Mouse (Mus musculus): ENCODE data around the gene Mapk8ip1. TPM values are rescaled to one million over a fixed set of nuclear protein-coding genes. Genes with fewer than 3 reads are reported as not detected.

Gene Mapk8ip1
- polyA plus RNA-seq, 1 experiment from 2014 or later = 49.3 TPM

DNA sequence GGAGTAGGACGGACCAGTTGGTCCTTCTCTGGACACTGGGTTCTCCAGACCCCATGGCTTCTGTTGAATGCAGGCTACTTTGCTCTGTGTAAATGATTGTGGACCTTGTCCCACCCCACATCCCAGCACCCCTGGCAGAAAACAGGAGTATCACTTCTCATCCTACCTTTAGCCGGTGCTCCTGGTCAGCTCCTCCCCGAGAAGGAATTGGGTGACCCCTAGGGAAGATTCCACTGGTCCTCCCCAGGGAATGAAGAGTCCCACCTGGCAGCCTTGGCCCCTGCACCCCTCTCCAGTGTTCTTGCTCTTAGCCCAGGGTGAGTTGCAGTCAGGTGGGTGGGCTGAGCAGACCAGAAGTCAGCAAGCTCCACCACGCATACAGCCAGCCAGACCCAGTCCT lies 37.0 kb downstream of the Mapk8ip1 start:
- H3K9me3 ChIP-seq (replicated peaks; ENCODE audit: control insufficient read depth, low read length) = no peaks in the 10 kb centered on the region
- H3K36me3 ChIP-seq (ENCODE audit: control insufficient read depth, insufficient read depth, low read length) = peaks cover 43% of the 10 kb centered on the region
- ATAC-seq (no peak), DNase-seq (ENCODE audit: low spot score) (no peak)
- H3K27ac ChIP-seq (ENCODE audit: low read depth, low read length) = no peak overlapping the region
- H3K4me3 ChIP-seq (ENCODE audit: low read depth, low read length) = no peak overlapping the region
- no peaks in the 10 kb centered on the region for H3K4me1 ChIP-seq (ENCODE audit: control insufficient read depth, insufficient read depth, low read length)
- no peak overlapping the region for H3K9ac ChIP-seq (ENCODE audit: low read length)
- H3K4me2 ChIP-seq (ENCODE audit: low read length) = no peak overlapping the region
- H3K27me3 ChIP-seq (replicated peaks; ENCODE audit: control insufficient read depth, insufficient read depth, low read length) = no peaks in the 10 kb centered on the region
- WGBS = 82% methylated on average over 4 of the region's 4 CpGs

GRCm38 (mm10) chr2:92362571-92363228 lies 38.4 kb downstream of the Mapk8ip1 start:
- Histone ChIP-seq H3K4me3 (ENCODE audit: low read depth, low read length) (no peak overlapping the region), H3K4me1 (ENCODE audit: control insufficient read depth, insufficient read depth, low read length) (no peaks in the 10 kb centered on the region), H3K27me3 (replicated peaks; ENCODE audit: control insufficient read depth, insufficient read depth, low read length) (no peaks in the 10 kb centered on the region), H3K27ac (ENCODE audit: low read depth, low read length) (no peak overlapping the region), H3K4me2 (ENCODE audit: low read length) (no peak overlapping the region), H3K36me3 (ENCODE audit: control insufficient read depth, insufficient read depth, low read length) (peaks cover 57% of the 10 kb centered on the region), H3K9me3 (replicated peaks; ENCODE audit: control insufficient read depth, low read length) (no peaks in the 10 kb centered on the region), H3K9ac (ENCODE audit: low read length) (no peak overlapping the region)
- 97% methylated on average over 6 of the region's 6 CpGs for WGBS
- DNase-seq (ENCODE audit: low spot score) = no peak
- ATAC-seq = no peak

DNA sequence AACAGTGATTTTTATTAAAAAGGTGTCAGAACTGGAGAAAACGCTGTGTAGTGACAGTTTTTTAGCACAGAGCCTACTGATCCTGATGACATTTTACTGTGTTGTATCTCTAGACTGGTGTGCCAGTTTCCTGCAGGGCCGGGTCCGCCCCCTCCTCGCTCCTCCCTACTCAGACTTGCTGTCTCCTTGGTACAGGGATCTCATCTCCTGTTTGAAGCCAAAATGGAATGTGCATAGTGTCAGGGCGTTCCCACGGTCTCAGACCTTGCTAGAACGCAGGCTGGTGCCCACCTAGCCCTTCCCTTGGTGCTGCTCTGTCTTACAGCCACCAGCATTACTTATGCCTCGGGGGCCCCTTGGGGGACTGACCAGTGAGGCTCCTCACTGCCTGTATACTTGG lies 39.3 kb downstream of the Mapk8ip1 start:
- Histone ChIP-seq H3K9me3 (replicated peaks; ENCODE audit: control insufficient read depth, low read length) (no peaks in the 10 kb centered on the region), H3K9ac (ENCODE audit: low read length) (no peak overlapping the region), H3K4me2 (ENCODE audit: low read length) (no peak overlapping the region), H3K36me3 (ENCODE audit: control insufficient read depth, insufficient read depth, low read length) (peaks cover 66% of the 10 kb centered on the region), H3K27ac (ENCODE audit: low read depth, low read length) (no peak overlapping the region), H3K4me3 (ENCODE audit: low read depth, low read length) (no peak overlapping the region), H3K27me3 (replicated peaks; ENCODE audit: control insufficient read depth, insufficient read depth, low read length) (no peaks in the 10 kb centered on the region), H3K4me1 (ENCODE audit: control insufficient read depth, insufficient read depth, low read length) (no peaks in the 10 kb centered on the region)
- 84% methylated on average over 8 of the region's 8 CpGs for WGBS
- DNase-seq (ENCODE audit: low spot score) = no peak
- no peak for ATAC-seq

DNA sequence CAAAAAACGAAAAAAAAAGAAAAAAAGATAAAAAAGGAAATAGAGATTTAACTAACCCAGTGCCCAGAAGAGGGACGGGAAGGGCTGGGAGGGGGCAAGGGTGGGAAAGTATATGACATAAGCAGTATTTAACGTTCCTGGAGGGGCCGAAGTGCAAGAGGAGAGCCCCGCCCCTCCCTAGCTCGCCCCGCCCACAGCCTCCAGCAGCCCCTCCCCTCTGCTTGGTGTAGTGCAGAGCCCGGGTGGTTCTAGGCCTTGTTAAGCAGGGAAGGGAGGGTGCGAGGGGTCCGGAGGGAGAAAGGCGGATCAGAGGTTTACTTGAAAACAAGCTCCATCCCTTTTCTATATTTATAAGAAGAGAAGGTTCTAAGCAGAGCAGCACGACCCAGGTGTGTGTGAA lies 40.2 kb downstream of the Mapk8ip1 start:
- Histone ChIP-seq H3K9ac (ENCODE audit: low read length) (no peak overlapping the region), H3K27me3 (replicated peaks; ENCODE audit: control insufficient read depth, insufficient read depth, low read length) (no peaks in the 10 kb centered on the region), H3K9me3 (replicated peaks; ENCODE audit: control insufficient read depth, low read length) (no peaks in the 10 kb centered on the region), H3K4me1 (ENCODE audit: control insufficient read depth, insufficient read depth, low read length) (no peaks in the 10 kb centered on the region), H3K4me3 (ENCODE audit: low read depth, low read length) (no peak overlapping the region), H3K4me2 (ENCODE audit: low read length) (no peak overlapping the region), H3K36me3 (ENCODE audit: control insufficient read depth, insufficient read depth, low read length) (peaks cover 74% of the 10 kb centered on the region), H3K27ac (ENCODE audit: low read depth, low read length) (no peak overlapping the region; the same call in 1 of the 2 replicates)
- WGBS = 23% methylated on average over 11 of the region's 12 CpGs
- DNase-seq (ENCODE audit: low spot score) = no peak
- ATAC-seq = peak; percentile 56; the same call in 1 of the 2 replicates

- Histone ChIP-seq H3K4me1 (ENCODE audit: control insufficient read depth, insufficient read depth, low read length) (no peaks in the 10 kb centered on the region), H3K4me3 (ENCODE audit: low read depth, low read length) (no peak overlapping the region), H3K36me3 (ENCODE audit: control insufficient read depth, insufficient read depth, low read length) (peaks cover 79% of the 10 kb centered on the region), H3K9me3 (replicated peaks; ENCODE audit: control insufficient read depth, low read length) (no peaks in the 10 kb centered on the region), H3K4me2 (ENCODE audit: low read length) (no peak overlapping the region), H3K27ac (ENCODE audit: low read depth, low read length) (peak overlapping the region; percentile 9; the same call in 1 of the 2 replicates), H3K9ac (ENCODE audit: low read length) (no peak overlapping the region), H3K27me3 (replicated peaks; ENCODE audit: control insufficient read depth, insufficient read depth, low read length) (no peaks in the 10 kb centered on the region)
- ATAC-seq (peak; percentile 54; the same call in 1 of the 2 replicates), DNase-seq (ENCODE audit: low spot score) (peak; percentile 58)
- 68% methylated on average over 25 of the region's 25 CpGs for WGBS
These were observed 40.8 kb downstream of the Mapk8ip1 start for GRCm38 (mm10) chr2:92360186-92360823.

DNA sequence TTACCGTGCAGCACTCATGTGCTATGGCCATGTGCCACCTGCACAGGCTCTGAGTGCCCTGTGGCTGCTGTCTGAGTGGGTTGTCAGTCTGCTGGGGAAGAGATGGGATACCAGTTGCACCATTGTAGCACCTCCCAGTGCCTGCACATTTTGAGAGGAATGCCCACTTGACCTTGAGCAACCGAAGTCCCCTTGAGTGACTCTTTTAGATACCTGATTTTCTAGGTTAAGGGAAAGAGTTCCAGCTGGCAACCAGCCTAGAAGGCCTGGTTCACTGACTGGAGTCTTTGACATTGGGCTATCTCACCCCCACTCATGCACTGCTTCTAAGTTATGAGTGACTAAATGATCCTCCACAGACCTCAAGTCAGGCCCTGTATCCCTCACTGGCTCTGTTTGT lies 41.8 kb downstream of the Mapk8ip1 start:
- no peak for ATAC-seq
- 82% methylated on average over 2 of the region's 2 CpGs for WGBS

DNA sequence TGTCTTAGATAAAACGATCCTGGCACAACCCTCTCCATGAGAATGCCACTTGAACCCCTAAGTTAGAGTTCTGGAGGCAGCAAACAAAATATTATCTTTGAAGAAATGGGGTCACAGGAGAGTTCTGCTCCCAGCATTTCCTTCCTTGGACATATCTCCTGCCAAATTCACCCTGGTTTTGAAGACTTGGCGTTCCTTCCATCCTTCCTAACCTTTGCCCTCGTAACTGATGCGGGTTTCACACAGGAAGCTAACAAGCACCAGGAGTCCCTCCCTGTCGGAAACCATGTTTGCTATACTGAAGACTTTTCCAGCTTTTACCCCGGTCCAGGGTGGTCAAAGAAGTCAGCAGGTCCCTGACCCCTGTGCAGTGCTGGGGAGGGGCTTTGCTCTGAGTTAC lies 46.8 kb downstream of the Mapk8ip1 start:
- H3K27ac ChIP-seq (ENCODE audit: low read depth, low read length) = no peak overlapping the region
- DNase-seq (ENCODE audit: low spot score) (no peak), ATAC-seq (no peak)
- no peak overlapping the region for H3K4me2 ChIP-seq (ENCODE audit: low read length)
- H3K36me3 ChIP-seq (ENCODE audit: control insufficient read depth, insufficient read depth, low read length) = peaks cover 81% of the 10 kb centered on the region
- WGBS = 82% methylated on average over 6 of the region's 6 CpGs
- no peak overlapping the region for H3K4me3 ChIP-seq (ENCODE audit: low read depth, low read length)
- no peaks in the 10 kb centered on the region for H3K4me1 ChIP-seq (ENCODE audit: control insufficient read depth, insufficient read depth, low read length)
- H3K27me3 ChIP-seq (replicated peaks; ENCODE audit: control insufficient read depth, insufficient read depth, low read length) = no peaks in the 10 kb centered on the region
- H3K9ac ChIP-seq (ENCODE audit: low read length) = no peak overlapping the region
- H3K9me3 ChIP-seq (replicated peaks; ENCODE audit: control insufficient read depth, low read length) = no peaks in the 10 kb centered on the region

More for the DNA sequence above, 41.8 kb downstream of the Mapk8ip1 start:
- DNase-seq (ENCODE audit: low spot score) = no peak
- Histone ChIP-seq H3K9ac (ENCODE audit: low read length) (no peak overlapping the region), H3K27ac (ENCODE audit: low read depth, low read length) (no peak overlapping the region), H3K27me3 (replicated peaks; ENCODE audit: control insufficient read depth, insufficient read depth, low read length) (no peaks in the 10 kb centered on the region), H3K9me3 (replicated peaks; ENCODE audit: control insufficient read depth, low read length) (no peaks in the 10 kb centered on the region), H3K4me1 (ENCODE audit: control insufficient read depth, insufficient read depth, low read length) (no peaks in the 10 kb centered on the region), H3K36me3 (ENCODE audit: control insufficient read depth, insufficient read depth, low read length) (peaks cover 80% of the 10 kb centered on the region), H3K4me3 (ENCODE audit: low read depth, low read length) (no peak overlapping the region), H3K4me2 (ENCODE audit: low read length) (no peak overlapping the region)

GRCm38 (mm10) chr2:92353402-92353801 lies 47.7 kb downstream of the Mapk8ip1 start:
- WGBS = 20% methylated on average over 5 of the region's 5 CpGs
- Histone ChIP-seq H3K36me3 (ENCODE audit: control insufficient read depth, insufficient read depth, low read length) (peaks cover 81% of the 10 kb centered on the region), H3K4me2 (ENCODE audit: low read length) (no peak overlapping the region), H3K9me3 (replicated peaks; ENCODE audit: control insufficient read depth, low read length) (no peaks in the 10 kb centered on the region), H3K9ac (ENCODE audit: low read length) (no peak overlapping the region), H3K27ac (ENCODE audit: low read depth, low read length) (no peak overlapping the region), H3K4me3 (ENCODE audit: low read depth, low read length) (no peak overlapping the region), H3K4me1 (ENCODE audit: control insufficient read depth, insufficient read depth, low read length) (no peaks in the 10 kb centered on the region), H3K27me3 (replicated peaks; ENCODE audit: control insufficient read depth, insufficient read depth, low read length) (no peaks in the 10 kb centered on the region)
- DNase-seq (ENCODE audit: low spot score) = no peak
- no peak for ATAC-seq

GRCm38 (mm10) chr2:92350686-92351085 lies 50.4 kb downstream of the Mapk8ip1 start:
- peaks cover 75% of the 10 kb centered on the region for H3K36me3 ChIP-seq (ENCODE audit: control insufficient read depth, insufficient read depth, low read length)
- no peak for DNase-seq (ENCODE audit: low spot score)

More at GRCm38 (mm10) chr2:92350686-92351085, 50.4 kb downstream of the Mapk8ip1 start:
- Histone ChIP-seq H3K9me3 (replicated peaks; ENCODE audit: control insufficient read depth, low read length) (no peaks in the 10 kb centered on the region), H3K27ac (ENCODE audit: low read depth, low read length) (no peak overlapping the region), H3K4me1 (ENCODE audit: control insufficient read depth, insufficient read depth, low read length) (no peaks in the 10 kb centered on the region), H3K27me3 (replicated peaks; ENCODE audit: control insufficient read depth, insufficient read depth, low read length) (no peaks in the 10 kb centered on the region), H3K9ac (ENCODE audit: low read length) (no peak overlapping the region), H3K4me2 (ENCODE audit: low read length) (no peak overlapping the region), H3K4me3 (ENCODE audit: low read depth, low read length) (no peak overlapping the region)
- no peak for ATAC-seq
- 87% methylated on average over 5 of the region's 5 CpGs for WGBS
